Mouse (Mus musculus) spleen, postnatal 36 days (tissue): ENCODE results near the gene Supt6.
"Not testable (repeated sequence)": the region's sequence is repeated elsewhere in the genome, so short reads cannot be mapped to it uniquely, and the experiment has no call there.

Source experiments
- DNase-seq, 2 experiments: peaks; one replicate each; pipeline ENCODE4 v3.0.0; 2022; ENCODE audit warnings: low spot score in 2 of 2, mixed read lengths in 1 of 2

The Supt6 gene

GRCm38 (mm10) chr11:78223586-78223985 is 22.2 kb downstream of the Supt6 start:
- no peak for DNase-seq

- DNase-seq, result peak; percentile 28 to 38
Measured at GRCm38 (mm10) chr11:78215709-78216317, 30.0 kb downstream of the Supt6 start.

DNA sequence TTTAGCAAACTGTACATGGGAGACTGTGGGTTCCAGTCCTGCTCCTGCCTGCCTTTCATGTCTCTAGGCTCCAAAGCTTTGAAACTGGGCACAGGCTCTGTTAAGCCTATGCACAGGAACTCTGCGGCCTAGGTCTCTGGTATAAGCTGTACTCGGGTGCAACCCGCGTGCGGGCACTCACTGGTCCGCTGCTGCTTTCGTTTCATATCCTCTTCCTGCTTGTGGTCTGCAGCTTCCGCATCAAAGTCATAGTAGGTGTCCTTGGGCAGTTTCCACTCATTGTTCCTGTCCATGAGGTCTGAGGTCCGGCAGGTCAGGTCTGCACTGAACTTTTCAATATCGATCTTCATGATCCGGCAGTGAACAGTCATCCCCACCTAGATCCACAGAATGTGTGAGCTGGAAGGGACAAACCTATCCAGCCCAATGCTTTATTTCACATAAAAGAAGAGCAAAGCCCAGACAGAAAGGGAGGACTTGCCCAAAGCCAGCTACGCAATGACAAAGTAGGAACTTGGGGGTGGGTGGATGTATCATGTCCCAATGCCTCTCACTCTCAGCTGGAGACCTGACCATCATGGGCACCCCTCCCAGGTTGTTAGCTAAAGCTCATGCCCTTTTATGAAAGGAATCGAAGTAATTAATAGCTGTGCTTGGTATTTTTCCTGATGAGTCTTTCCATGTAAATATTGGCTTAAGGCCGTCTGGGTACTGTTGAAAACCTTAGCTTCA is 32.5 kb downstream of the Supt6 start:
- DNase-seq, result peak; percentile 75 to 79

- no peak for DNase-seq
Measured at GRCm38 (mm10) chr11:78211513-78211912, 34.3 kb downstream of the Supt6 start.

DNA sequence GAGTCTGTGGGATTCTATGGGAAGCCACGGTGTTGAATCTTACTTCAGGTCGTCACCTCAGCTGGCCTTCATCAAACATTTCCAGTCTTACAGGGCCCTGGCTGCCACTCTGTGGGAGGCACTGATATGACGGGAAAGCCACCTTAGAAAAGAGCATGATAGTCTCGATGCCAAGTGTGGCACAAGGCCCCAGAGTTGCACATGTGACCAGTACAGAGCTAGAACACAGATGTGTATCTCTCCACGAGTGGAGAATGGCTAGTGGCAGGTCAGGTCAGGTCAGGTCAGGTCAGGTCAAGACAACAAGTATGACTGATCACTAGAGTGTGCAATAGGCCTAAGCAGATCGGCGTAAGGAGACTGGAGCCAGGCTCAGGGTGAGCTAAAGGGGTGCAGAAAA is 35.2 kb downstream of the Supt6 start:
- DNase-seq, result no peak

DNA sequence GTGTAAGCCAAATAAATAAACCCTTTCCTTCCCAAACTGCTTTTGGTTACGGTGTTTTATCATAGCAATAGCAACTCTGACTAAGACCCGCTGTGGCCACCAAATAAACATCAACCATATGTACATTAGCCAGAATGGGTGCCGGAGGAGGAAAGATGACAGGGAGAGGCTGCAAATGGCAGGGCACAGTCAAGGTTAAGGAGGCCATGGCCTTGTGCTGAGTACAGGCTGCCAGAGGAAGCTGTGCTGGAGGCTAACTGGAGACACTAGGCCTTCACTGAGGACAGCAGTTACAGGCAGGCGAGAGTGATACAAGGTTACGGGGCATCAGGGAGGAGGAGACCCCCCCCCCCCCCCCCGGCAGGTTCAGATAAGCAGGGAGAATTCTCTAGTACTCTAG is 35.9 kb downstream of the Supt6 start:
- DNase-seq, result no peak

DNA sequence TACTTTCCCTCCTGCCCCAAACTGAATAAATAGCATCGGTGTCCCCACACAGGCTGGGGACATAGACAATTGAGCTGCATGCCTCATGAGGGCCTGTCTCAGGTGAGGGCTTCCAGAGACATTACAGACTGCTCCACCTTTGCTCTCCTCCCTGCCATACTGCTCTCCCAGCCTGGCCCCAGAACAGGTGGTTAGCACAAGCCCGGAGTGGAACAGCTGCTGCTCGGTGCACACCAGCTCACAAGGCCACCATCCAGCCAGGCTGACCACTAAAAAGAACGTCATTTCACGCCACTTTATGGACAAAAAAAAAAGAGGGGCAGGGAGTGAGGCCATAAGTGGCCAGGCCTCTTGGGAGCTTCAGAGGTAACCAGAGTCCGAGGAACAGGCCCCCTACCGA is 38.6 kb downstream of the Supt6 start:
- no peak for DNase-seq

DNA sequence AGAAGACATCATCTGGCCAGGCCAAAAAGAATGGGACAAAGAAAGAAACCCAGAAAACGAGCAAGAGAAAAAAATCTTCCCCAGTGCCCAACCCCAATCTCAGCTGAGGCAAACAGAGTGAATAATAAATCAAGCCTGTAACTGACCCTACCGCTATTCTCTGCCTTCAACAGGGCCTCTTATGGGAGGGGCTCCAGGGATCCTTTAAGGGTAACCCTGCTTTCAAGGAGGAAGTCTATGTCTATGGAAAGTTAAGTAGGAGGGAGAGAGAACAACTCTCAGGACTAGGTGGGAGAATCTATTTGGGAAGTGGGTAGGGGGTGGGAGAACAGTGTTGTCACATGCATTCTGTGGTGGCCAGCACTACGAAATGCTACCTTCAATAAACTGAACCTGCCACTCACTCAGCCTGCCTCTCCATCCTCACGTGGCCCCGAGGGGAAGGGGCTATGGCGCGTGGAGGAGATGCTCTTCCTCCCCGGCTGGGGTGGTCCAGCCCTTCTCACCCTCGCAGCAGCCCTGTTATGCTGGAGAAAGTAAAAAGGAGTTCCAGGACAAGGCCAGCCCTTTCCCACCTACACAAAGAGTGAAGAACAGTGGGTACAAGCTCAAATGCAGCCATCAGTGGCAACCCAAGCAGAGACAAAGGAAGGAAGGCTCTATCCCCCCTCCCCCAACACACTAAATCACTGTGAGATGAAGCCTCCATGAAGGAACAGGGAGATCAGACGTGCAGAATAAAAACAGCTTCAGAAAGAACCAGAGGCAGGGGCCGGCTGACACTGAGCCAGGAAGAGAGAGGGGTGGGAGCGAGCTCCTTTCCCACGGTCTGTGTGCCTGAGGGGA is 40.2 kb downstream of the Supt6 start:
- no peak for DNase-seq

GRCm38 (mm10) chr11:78204287-78204686 is 41.5 kb downstream of the Supt6 start:
- DNase-seq, result no peak

- DNase-seq, result no peak
Measured at GRCm38 (mm10) chr11:78202372-78202771, 43.4 kb downstream of the Supt6 start.

DNA sequence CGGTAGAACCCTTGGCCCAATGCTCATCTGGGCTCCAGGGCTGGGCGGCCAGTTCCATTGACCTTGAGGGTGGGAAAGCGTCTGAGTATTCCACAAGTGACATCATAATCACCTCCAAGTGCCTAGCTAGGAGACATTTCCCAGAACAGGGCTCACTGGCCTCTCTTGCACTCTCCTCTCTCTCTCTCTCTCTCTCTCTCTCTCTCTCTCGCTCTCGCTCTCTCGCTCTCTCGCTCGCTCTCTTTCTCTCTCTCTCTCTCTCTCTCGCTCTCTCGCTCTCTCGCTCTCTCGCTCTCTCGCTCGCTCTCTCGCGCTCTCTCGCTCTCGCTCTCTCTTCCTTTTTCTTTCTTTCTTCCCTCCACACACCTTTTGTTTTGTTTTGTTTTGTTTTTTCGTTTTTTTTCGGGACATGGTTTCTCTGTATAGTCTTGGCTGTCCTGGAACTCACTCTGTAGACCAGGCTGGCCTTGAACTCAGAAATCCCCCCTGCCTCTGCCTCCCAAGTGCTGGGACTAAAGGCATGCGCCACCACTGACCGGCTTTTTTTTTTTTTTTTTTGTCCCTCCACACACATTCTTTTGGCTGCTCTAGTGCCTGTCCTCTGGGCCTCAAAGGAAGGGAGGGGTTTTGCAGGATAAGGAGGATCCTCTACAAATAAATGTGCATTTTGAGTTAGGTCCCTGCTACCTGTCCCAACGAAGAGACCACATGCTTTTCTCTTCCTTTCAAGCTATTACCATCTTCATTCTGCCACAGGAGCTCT is 50.5 kb downstream of the Supt6 start:
- DNase-seq, result no peak

DNA sequence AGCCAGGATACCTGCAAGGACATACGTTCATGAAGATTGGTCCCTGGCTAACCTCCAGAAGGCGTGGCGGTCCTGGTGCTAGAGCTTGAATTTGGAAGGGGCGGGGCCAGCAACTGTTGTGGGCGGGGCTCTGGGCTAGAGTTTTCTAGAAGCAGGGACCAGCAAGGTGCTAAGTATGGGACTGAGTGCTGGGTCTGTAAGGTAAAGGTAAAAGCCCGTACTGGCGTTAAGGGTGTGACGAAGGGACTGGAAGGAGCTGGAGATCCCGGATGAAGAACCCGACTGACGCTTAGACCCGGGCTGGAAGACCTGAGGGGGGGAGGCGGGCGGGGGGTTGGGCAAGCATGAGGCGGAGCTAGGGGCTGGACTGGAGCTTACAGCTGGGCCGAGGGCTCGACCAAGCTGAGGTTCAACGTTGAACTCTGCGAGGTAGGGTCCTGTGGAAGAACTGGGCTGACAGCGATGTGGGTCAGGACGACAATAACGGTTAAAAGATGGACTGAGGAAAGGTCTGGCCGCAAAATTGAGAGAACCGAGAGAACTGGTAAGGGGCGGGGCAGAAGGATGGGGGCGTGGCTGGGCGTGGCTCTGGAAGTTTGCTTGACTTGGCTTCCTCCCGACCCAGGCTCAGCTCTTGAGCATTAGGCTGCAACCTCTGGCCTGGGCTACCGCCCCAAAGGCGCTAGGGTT is 51.2 kb downstream of the Supt6 start:
- peak; percentile 64 to 75 for DNase-seq

- no peak for DNase-seq
Measured at GRCm38 (mm10) chr11:78193113-78193512, 52.7 kb downstream of the Supt6 start, which contains the start of gene Proca1. Gene Proca1, plus strand, starts transcription at chr11:78193392.

GRCm38 (mm10) chr11:78190041-78190440 is 55.7 kb downstream of the Supt6 start:
- DNase-seq, result no peak

GRCm38 (mm10) chr11:78189234-78190040 is 56.4 kb downstream of the Supt6 start:
- DNase-seq, result no peak

DNA sequence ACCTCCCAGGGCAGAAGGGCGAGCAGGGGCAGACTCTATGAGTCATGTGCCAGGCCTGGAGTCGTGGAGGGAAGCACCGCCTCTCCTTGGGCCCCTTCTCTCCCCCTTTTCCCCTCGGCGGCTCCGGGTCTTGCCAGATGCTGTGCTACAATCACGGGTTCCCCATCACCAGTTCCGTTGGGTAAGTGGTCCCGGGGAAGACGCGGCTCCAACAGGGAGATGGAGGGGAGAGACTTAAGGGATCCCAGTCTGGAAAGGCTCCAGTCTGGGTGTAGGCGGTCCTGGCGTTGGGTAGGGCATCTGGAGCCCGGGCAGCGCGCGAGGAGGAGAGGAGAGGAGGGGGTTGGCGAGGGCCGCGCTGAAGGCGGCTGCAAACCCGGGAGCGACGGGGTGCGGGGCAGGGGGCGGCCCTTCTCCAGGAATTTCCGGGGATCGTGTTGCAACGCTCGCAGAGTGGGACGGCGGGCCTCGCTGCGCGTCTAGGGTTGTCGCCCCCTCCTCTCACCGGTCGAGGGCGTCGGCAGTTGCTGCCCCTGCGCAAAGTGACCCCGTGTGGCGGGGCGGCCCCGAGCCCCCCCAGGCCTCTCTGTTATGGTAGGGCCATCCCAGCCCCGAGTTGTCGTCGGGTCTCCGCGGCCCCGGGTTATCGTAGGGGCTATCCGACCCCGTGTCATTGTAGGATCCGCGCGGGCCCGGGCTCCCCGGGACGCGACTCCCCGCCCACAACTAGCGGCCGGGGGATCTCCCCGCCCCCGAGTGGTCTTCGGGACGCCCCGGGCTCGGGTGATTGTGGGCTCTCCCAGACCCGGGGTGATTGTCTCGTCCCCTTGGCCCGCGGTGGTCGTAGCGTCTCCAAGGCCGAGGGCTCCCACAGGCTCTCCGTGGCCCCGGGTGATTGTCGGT is 57.2 kb downstream of the Supt6 start, which contains the start of gene Rab34:
Gene Rab34 (plus strand): TSS at position 100 of the 903 bp plus-strand sequence.
- DNase-seq, result no peak

GRCm38 (mm10) chr11:78184702-78185101 is 61.1 kb downstream of the Supt6 start:
- DNase-seq, result not testable (repeated sequence)

- DNase-seq, result no peak
Measured at GRCm38 (mm10) chr11:78183884-78184514, 61.8 kb downstream of the Supt6 start.
